Mouse (Mus musculus): ENCODE measurements around the gene Stmnd1. TPM values are rescaled to one million over a fixed set of nuclear protein-coding genes. Genes with fewer than 3 reads are reported as not detected.
"Not testable (repeated sequence)": the region's sequence is repeated elsewhere in the genome, so short reads cannot be mapped to it uniquely, and the experiment has no call there.

The Stmnd1 gene
- total RNA-seq, 2 experiments from 2014 or later, result not detected

DNA sequence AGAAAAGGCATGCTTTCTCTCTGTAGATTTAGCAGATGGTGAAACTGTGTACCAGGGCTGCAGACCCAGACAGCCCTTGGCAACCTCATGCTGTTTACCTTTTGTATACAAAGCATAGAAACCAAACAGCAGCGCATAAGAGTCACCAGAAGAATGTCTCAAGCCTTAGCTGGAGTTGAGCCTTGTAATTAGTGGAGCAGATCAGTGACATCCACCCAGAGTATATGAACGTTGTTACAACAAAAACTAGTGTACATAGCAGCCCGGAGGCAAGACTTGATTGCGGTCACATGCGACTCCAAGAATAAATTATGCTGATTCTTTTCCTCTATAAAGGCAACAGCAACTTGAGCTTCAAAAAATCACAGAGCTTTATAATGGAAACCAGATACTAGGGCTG, 14.9 kb downstream of the Stmnd1 start:
- no peak for DNase-seq (ENCODE audit: low spot score in 2 of 2)

DNA sequence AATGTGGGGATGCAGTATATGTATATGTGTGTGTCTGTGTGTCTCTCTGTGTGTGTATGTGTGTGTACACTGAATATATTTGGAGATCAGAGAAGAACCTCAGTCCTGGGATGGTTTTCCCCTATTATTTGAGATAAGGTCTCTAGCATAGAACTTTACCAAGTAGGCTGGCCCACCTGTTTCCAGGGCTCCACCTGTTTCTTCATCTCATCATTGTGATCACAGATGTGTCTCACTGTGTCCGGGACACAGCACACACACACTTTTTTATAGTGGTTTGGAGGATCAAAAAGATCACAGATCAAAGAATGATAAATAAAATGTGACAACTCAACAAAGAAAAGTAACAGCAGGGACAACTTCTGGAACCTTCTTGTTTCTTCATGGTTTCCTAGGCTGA, 17.0 kb downstream of the Stmnd1 start:
- DNase-seq (ENCODE audit: low spot score in 2 of 2), result no peak

DNA sequence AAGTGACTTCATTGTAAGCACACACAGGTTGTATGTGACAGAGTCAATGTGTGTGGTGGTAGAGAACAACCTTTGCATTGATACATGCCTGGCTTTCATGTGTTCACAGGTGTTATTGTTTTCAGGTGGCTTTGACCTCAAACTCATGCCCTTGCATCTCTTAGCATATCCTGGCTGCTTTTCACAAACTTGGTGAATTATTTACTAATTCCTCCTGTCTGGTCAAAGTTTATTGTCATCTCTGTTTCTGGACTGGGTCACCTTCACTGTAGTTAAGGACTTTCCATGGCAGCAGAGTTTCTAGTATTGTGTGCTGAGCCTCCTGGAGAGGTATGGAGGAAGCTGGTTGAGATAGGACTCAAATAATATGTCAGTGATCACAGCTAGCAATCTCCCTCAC, 20.8 kb downstream of the Stmnd1 start:
- DNase-seq (ENCODE audit: low spot score in 2 of 2), result no peak

DNA sequence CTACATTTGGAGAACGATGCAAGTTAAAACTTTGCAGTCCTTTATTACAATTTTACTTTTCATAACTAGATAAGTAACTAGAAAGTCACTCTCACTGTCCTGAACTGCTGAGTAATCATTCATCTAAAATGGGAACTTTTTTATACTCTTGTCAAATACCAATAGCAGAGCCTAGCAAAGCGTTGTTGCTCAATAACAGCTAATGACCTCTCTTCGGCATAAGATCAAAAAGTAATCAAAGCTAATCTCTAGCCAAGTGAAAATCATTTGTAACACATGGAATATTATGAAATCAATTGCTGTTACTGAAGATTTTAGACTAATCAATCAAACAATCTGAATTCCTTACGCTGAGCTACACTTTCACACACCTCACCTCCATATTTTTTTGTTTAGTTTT, 24.2 kb downstream of the Stmnd1 start:
- no peak for DNase-seq (ENCODE audit: low spot score in 2 of 2)

DNA sequence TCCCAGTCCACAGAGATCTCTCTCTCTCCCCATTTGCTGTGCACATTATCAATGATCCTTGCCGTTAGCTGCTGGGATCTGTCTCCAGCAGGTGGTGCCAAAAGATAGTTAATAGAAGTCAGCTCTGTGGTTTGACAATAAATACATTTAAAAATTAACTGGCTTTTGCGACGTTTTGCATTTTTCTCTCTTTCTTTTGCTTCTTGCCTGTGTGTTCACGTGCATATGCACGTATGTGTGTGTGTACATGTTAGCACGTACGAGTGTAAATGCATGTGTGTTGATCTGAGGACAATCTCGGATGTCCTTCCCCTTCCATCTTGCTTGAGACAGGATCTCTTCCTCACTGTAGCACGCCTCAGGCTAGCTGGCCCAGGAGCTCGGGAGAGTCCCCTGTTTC, 37.3 kb downstream of the Stmnd1 start:
- DNase-seq (ENCODE audit: low spot score in 2 of 2), result peak; percentile 29 to 90

DNA sequence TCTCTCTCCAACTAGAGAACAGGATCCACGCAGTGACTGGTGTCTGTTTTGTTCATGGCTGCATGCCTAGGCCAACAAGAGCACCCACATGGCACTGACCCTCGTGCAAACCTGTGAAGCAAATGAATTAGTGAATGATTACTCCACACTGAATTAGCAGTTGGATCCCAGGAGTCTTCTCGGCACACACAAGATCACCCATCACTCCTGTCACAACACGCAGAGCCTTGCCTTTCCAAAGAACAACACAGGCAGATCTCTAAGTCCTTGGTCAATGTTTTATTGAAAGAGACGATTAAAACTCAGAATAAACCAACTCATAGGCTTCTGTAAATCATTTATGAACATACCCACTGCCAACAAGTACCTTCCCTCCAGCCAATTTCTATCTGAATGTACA, 39.7 kb downstream of the Stmnd1 start:
- no peak for DNase-seq (ENCODE audit: low spot score in 2 of 2)

DNA sequence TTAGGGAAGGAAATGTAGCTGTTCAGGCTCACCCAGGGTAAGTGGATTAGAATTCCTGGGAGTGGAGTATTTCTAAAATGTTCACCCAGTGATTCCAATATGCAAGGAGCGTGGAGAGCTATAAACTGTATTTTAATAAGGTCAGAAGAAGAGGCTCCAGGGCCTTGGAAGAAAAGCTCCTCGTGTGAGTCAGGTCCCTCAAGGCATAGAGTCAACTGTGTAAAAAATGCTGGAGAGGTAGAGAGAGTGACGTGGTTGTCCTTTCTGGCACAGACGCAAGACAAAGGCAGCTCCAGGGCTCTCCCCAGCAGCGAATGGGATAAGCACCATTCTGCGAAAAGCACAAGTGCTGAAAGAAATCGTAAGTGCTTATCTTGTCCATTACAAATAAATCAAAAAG, 41.6 kb downstream of the Stmnd1 start:
- no peak for DNase-seq (ENCODE audit: low spot score in 2 of 2)

DNA sequence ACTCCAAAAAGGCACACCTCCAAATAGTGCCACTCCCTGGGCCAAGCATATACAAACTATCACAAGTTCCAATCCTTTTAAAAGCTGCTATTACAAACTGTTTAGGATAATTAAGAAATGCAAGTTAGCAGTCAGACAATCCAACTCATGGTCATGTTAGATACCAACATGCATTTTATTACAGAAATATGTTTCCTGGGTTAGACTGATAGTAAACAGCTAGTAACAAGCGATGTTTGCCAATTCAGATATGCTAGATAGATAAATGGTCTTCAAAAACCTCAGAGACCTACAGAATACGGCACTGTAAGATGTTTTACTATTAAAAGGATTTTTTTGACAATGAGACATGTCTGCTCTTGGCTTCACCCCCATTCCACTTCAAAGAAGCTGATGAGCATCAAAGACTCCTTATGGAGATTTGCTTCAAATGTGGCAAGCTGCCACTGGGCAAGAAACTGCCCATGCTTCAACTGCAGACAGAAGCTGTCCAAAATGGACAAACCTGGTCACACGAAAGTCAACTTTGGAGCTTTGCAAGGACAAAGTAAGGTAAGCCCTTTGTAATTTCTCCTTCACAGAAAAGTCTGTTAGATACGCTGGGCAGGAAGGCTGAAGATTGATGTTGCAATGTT, 52.9 kb downstream of the Stmnd1 start:
- no peak for DNase-seq (ENCODE audit: low spot score in 2 of 2)

DNA sequence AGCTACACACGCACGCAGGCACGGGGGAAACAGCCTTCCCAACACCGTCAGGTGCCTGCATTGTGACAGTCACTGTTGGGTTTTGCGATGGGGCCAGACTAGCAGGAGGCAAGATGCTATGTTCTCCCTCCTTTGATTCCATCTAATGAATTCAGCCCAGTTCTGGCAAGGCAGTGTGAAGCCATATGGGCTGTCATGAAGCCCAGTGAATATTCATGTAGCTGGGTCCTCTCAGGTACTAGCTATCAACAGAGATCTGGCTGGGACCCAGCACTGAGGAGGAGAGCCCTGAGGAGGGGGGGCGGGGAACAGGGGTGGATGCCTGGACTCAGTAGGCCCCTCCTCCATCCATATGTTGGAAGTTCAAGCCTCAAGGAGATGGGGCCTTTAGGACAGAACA, 61.5 kb downstream of the Stmnd1 start:
- DNase-seq (ENCODE audit: low spot score in 2 of 2), result peak; percentile 45 to 81

DNA sequence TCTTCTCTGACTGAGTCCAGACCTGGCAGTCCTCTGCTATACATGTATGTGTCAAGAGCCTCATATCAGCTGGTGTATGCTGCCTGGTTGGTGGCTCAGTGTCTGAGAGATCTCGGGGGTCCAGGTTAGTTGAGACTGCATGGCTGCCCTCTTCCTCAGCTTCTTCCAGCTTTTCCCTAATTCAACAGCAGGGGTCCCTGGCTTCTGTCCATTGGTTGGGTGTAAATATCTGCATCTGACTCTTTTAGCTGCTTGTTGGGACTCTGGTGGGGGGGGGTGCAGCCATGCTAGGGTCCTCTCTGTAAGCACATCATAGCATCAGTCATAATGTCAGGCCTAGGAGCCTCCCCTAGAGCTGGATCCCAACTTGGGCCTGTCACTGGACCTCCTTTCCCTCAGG, 62.8 kb downstream of the Stmnd1 start:
- not testable (repeated sequence) for DNase-seq (ENCODE audit: low spot score in 2 of 2)

DNA sequence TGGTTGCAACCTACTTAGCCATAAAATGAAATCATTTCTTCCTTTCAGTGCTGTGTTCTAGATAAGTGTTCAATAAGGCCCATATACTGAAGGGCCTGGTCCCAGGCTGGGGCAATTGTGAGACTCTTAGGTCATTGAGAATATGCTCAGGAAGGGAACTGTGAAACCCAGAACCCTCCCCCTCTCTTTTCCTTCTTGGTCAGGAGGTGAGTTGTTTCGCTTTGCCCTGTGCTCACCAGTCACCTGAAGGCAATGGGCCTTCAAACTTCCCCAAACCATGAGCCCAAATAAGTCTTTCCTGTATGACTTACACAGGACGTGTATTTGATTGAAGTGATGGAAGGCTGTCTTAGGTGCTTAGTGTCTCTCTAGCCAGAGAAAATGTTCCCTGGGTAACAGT, 64.3 kb downstream of the Stmnd1 start:
- DNase-seq (ENCODE audit: low spot score in 2 of 2), result no peak

DNA sequence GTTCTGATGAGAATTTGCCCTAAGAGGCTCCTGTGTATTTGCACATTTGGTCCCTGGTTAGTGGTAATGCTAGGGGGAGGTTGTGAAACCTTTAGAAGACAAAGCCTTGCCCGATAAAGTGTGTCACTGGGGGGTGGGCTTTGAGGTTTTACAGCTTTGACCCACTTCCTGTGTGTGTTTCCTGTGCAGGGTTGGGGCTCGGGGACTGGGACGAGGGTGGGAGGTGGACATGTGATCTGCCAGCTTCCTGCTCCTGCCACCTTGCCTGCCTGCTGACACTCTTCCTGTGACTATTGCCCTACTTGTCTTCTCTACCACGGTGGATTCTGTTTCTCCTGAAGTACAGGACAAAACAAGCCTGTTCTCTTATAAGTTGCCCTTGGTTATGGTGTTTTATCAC, 66.4 kb downstream of the Stmnd1 start:
- DNase-seq (ENCODE audit: low spot score in 2 of 2), result no peak

DNA sequence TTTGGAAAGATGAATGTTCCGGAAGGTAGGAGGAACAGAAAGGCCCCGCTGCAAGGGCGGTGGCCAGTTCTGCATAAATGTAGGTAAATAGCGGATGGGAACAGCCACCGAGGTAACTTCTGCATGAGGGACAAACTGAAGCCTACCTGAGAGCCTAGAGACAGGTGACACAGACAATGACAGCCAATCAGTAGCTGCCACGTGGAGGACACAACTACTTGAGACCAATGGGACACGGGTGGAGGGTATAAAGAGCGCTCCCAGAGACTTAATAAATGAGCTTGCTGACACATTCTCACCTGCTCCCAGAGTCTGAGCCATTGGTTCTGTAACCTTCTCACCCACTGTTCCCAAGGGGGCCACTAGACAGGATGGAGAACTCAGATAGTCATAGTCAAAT, 67.1 kb downstream of the Stmnd1 start:
- no peak for DNase-seq (ENCODE audit: low spot score in 2 of 2)

DNA sequence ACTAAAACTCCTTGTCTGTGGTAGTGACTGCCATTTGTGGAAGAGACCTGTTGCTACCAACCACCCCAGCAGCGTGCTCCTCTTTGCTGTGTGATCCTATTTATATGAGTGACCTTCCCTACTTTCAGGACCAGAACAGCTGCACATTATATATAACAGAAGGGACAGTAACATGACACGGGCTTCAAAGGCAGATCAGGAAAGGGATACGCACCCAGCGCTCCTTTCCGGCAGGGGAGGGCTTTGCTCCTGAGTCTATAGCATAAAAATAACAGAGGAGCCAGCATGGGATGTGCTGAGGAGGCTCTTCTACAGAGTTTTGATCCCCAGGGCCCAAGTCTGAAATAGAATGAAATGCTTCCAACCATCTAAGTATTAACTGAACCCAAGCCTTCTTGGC, 67.9 kb downstream of the Stmnd1 start:
- no peak for DNase-seq (ENCODE audit: low spot score in 2 of 2)

DNA sequence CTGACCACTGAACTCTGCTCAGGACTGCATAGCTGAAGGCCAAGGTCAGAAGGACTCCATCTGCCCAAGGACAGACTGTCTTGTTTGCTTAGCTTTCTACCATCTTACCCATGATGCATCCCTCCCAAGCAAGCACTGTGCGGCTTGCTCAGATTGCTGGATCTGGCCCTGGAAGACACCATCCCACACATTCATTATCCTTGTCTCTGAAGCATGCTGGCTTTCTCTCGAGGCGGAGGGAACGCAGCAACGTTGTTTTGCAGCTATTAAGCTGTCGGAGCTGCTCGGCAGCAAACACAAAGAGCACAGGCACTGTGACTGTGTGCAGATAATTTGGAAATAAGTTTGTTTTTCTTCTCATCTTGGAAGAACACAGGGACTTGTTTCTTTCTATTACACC, 69.7 kb downstream of the Stmnd1 start:
- peak; percentile 38 to 63 for DNase-seq (ENCODE audit: low spot score in 2 of 2)

DNA sequence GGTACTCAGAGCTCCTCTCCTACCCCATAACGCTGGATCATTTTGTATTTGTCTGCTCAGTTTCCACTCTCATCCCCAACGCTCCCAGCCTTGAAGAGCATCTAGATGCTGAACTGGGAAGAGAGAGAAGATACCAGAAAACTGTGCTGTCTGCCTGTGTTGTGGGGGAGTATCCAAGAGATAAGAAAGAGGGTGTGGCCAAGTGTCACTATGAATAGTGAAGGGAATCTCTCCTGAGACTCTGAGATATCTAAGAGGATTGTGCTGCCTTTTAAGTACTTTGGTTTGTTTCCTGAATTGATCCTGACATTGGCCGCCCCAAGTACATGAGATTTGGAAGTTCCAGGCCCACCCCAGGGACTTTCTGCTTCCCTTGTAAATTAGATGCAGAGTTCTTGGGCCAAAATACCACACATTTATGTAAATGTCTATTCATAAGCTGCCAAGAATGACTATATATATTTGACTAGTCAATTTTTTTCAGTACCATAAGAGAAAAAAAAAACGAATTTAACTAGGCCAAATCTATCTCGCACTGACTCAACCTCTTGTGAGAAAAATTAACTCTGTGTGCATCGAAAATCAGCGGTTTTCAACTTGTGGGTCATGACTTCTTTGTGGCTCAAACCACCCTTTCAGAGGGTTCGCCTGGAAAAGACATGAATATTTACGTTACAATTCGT, 73.5 kb downstream of the Stmnd1 start:
- DNase-seq (ENCODE audit: low spot score in 2 of 2), result no peak

DNA sequence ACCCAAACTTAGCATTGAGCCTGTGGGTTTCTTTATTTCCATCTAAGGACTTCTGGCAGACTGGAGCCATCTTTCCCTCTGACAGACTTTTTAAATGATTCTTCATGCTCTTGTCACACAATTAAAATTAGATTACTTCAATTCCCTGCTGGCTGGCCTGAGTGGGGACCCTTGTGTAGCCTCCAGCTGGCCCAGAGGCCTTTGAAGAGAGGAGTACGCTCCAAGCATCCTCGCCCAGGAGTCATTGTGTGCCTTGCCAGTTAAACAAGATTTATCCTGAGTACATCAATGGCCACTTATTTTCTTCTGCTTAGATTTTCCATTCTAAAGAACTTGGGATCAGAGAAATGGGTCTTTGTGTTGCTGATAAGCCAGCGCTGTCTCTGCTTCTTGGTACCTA, 76.1 kb downstream of the Stmnd1 start:
- peak in 1 of 2 experiments; percentile 22 for DNase-seq (ENCODE audit: low spot score in 2 of 2)

Other genes starting within 250 kb of the Stmnd1 start
- 10 to 100 TPM; 21.8 to 22.1 TPM for gene Rbm24, start 144.7 kb downstream of the Stmnd1 start, total RNA-seq (2021)
- gene Cap2, start 228.1 kb downstream of the Stmnd1 start, total RNA-seq (2021), result 100 to 1,000 TPM; 222 to 231 TPM